In genomic region chr9:50603189-50603997, GRCm38 (mm10) we compare ENCODE assay signal across 1 mouse cellular context.
TF ChIP-seq lines count a peak whose summit lies in the region.

Gene Sdhd, minus strand, starts transcription at chr9:50603812.
Gene Timm8b, plus strand, starts transcription at chr9:50603910.

TF ChIP-seq in myocyte, 11 proteins besides CTCF, POLR2A, EP300 and RAD21 (continued from another document):
- TF ChIP-seq SRF (IDR thresholded peaks at IDR 0.05; ENCODE audit: control insufficient read depth, insufficient read length, low read depth) (no peak), REST (IDR thresholded peaks at IDR 0.05; ENCODE audit: insufficient read depth, insufficient read length) (no peak)
